10 mouse cellular contexts compared by ENCODE assay signal in genomic region chr3:118435248-118435647, GRCm38 (mm10).
DNase-seq lines count a peak whose midpoint lies in the region; ATAC-seq and TF ChIP-seq lines count a peak whose summit lies in the region.
"Had no signal": no experiment of that assay in that cellular context is flagged by ENCODE, and none has a peak within 500 bp of the region (broad histone marks: within the 10 kb centered on the region; RNA-seq: fewer than 3 reads in every experiment).

No protein-coding gene starts in this region.

- DNase-seq in heart, postnatal 0 days (ENCODE audit: low spot score): no peak
- DNase-seq in heart, adult 11 months: no peak
- no peak for DNase-seq in hindbrain, embryonic 14.5 days (ENCODE audit: low spot score)
- no peak for DNase-seq in right cerebral cortex, adult 2 months (ENCODE audit: low spot score in 2 of 2)
- DNase-seq in gastrocnemius, postnatal 36 days: no peak
- DNase-seq in urinary bladder, adult 2 months (ENCODE audit: low spot score): no peak
- DNase-seq: kidney, adult 8-10 months had no signal

- WGBS in heart, postnatal 0 days: 10% methylated on average over 9 of the region's 9 CpGs
- 10% methylated on average over 9 of the region's 9 CpGs for WGBS in embryonic facial prominence, embryonic 12.5 days
- 5% methylated on average over 9 of the region's 9 CpGs for WGBS in hindbrain, embryonic 14.5 days
- WGBS in midbrain, embryonic 15.5 days: 12% methylated on average over 9 of the region's 9 CpGs

- H3K36me3 ChIP-seq in heart, postnatal 0 days (replicated peaks; ENCODE audit: control insufficient read depth, insufficient read depth, low read length): no peaks in the 10 kb centered on the region
- H3K36me3 ChIP-seq in embryonic facial prominence, embryonic 12.5 days: no peaks in the 10 kb centered on the region
- no peaks in the 10 kb centered on the region for H3K36me3 ChIP-seq in hindbrain, embryonic 14.5 days (replicated peaks; ENCODE audit: control insufficient read depth, insufficient read depth)
- H3K36me3 ChIP-seq in midbrain, embryonic 15.5 days (replicated peaks): no peaks in the 10 kb centered on the region

- peaks cover 6% of the 10 kb centered on the region for H3K4me1 ChIP-seq in heart, postnatal 0 days (ENCODE audit: control insufficient read depth, insufficient read depth)
- peaks cover 17% of the 10 kb centered on the region; the same call in 1 of the 2 replicates for H3K4me1 ChIP-seq in embryonic facial prominence, embryonic 12.5 days
- H3K4me1 ChIP-seq in hindbrain, embryonic 14.5 days (replicated peaks; ENCODE audit: control insufficient read depth, insufficient read depth, low read length): peaks cover 5% of the 10 kb centered on the region; the same call in 1 of the 2 replicates
- peaks cover 10% of the 10 kb centered on the region for H3K4me1 ChIP-seq in midbrain, embryonic 15.5 days

- TF ChIP-seq EP300 in heart, postnatal 0 days (IDR thresholded peaks at IDR 0.05; ENCODE audit: low read depth): no peak

- H3K4me3 ChIP-seq in heart, postnatal 0 days (ENCODE audit: low read depth, low read length): no peak overlapping the region
- H3K4me3 ChIP-seq in embryonic facial prominence, embryonic 12.5 days: peak overlapping the region; percentile 47
- peak overlapping the region; percentile 41 for H3K4me3 ChIP-seq in hindbrain, embryonic 14.5 days (replicated peaks; ENCODE audit: low read length)
- H3K4me3 ChIP-seq in midbrain, embryonic 15.5 days: peak overlapping the region; percentile 69

- intact Hi-C loops in gastrocnemius, postnatal 36 days (cut with DNase I): no loop called here

- no peak overlapping the region for H3K9ac ChIP-seq in heart, postnatal 0 days (replicated peaks; ENCODE audit: low read depth, low read length)
- H3K9ac ChIP-seq in embryonic facial prominence, embryonic 12.5 days: no peak overlapping the region
- peak overlapping the region; percentile 72 for H3K9ac ChIP-seq in hindbrain, embryonic 14.5 days
- H3K9ac ChIP-seq in midbrain, embryonic 15.5 days: peak overlapping the region; percentile 63; the same call in 1 of the 2 replicates
- H3K9ac ChIP-seq: liver, embryonic 14.5 days had no signal

- 0 out of 2 replicates have a peak overlapping the region, but pooled peaks have one; percentile 85 for H3K4me2 ChIP-seq in heart, postnatal 0 days (ENCODE audit: low read depth, low read length)
- peak overlapping the region; percentile 83 for H3K4me2 ChIP-seq in embryonic facial prominence, embryonic 12.5 days (replicated peaks)
- peak overlapping the region; percentile 91 for H3K4me2 ChIP-seq in hindbrain, embryonic 14.5 days (replicated peaks)
- H3K4me2 ChIP-seq in midbrain, embryonic 15.5 days: peak overlapping the region; percentile 96

- ATAC-seq in heart, postnatal 0 days (ENCODE audit: insufficient read depth, low read depth): no peak
- ATAC-seq in embryonic facial prominence, embryonic 12.5 days (ENCODE audit: insufficient number of reproducible peaks, insufficient read depth, low FRiP score, low TSS enrichment): no peak
- ATAC-seq in hindbrain, embryonic 14.5 days (ENCODE audit: low FRiP score): no peak
- no peak for ATAC-seq in midbrain, embryonic 15.5 days (replicated peaks)

- H3K9me3 ChIP-seq in heart, postnatal 0 days (replicated peaks; ENCODE audit: control insufficient read depth, low read length): no peaks in the 10 kb centered on the region
- no peaks in the 10 kb centered on the region for H3K9me3 ChIP-seq in embryonic facial prominence, embryonic 12.5 days
- no peaks in the 10 kb centered on the region for H3K9me3 ChIP-seq in hindbrain, embryonic 14.5 days (ENCODE audit: control insufficient read depth, low read length)
- no peaks in the 10 kb centered on the region for H3K9me3 ChIP-seq in midbrain, embryonic 15.5 days

- H3K27ac ChIP-seq in heart, postnatal 0 days (ENCODE audit: low read depth): no peak overlapping the region
- H3K27ac ChIP-seq in embryonic facial prominence, embryonic 12.5 days: no peak overlapping the region
- H3K27ac ChIP-seq in hindbrain, embryonic 14.5 days: peak overlapping the region; percentile 87; the same call in 1 of the 2 replicates
- H3K27ac ChIP-seq in midbrain, embryonic 15.5 days: peak overlapping the region; percentile 86
- H3K27ac ChIP-seq: liver, embryonic 14.5 days had no signal

- peaks cover 42% of the 10 kb centered on the region for H3K27me3 ChIP-seq in heart, postnatal 0 days (ENCODE audit: control insufficient read depth, insufficient read depth, low read length)
- H3K27me3 ChIP-seq in embryonic facial prominence, embryonic 12.5 days: peaks cover 43% of the 10 kb centered on the region
- H3K27me3 ChIP-seq in hindbrain, embryonic 14.5 days (ENCODE audit: control insufficient read depth, insufficient read depth, low read length): peaks cover 7% of the 10 kb centered on the region; the same call in 1 of the 2 replicates
- H3K27me3 ChIP-seq in midbrain, embryonic 15.5 days (replicated peaks): no peaks in the 10 kb centered on the region

- TF ChIP-seq CTCF in heart, postnatal 0 days (IDR thresholded peaks at IDR 0.05; ENCODE audit: low read depth): no peak

Comparison
In these comparisons a context has a peak if more than half of its experiments do, and no peak if none do; other contexts are left out.
1. H3K27ac ChIP-seq: peak in hindbrain, embryonic 14.5 days (single experiment) and midbrain, embryonic 15.5 days (single experiment); none in heart, postnatal 0 days (single experiment) and embryonic facial prominence, embryonic 12.5 days (single experiment).
2. H3K9ac ChIP-seq: peak in hindbrain, embryonic 14.5 days (single experiment) and midbrain, embryonic 15.5 days (single experiment); none in heart, postnatal 0 days (single experiment) and embryonic facial prominence, embryonic 12.5 days (single experiment).
3. Peak in every context shown above with its lines, with median percentiles within 50 percentile points of each other: H3K4me2 ChIP-seq.